Mouse (Mus musculus) lung, embryonic 14.5 days (tissue): ENCODE results near the gene Bmp3. TPM values are rescaled to one million over a fixed set of nuclear protein-coding genes. Genes with fewer than 3 reads are reported as not detected.

ENCODE experiments used
- ATAC-seq: fragments of 200-750 bp; cut with Nextera tagmentation; 2 replicates; pipeline ENCODE4 v1.8.0; 2017; ENCODE audit warnings: mild to moderate bottlenecking, moderate TSS enrichment, moderate library complexity; ENCODE audit not compliant: insufficient read depth
- DNase-seq: peaks from one replicate; pipeline ENCODE4 v3.0.0-alpha.2; 2015
- H3K27ac ChIP-seq: fragments of 300-500 bp; sonication (generic); 2 replicates; pipeline ENCODE4 v1.5.1; 2014; ENCODE audit warnings: low read depth, mild to moderate bottlenecking, moderate library complexity
- H3K27me3 ChIP-seq: fragments of 300-500 bp; sonication (generic); 2 replicates; pipeline ENCODE4 v1.6.1; 2014; ENCODE audit warnings: low read length, control low read depth; ENCODE audit not compliant: insufficient read depth
- H3K36me3 ChIP-seq: fragments of 300-500 bp; sonication (generic); 2 replicates; pipeline ENCODE4 v1.6.1; 2014; ENCODE audit warnings: control low read depth; ENCODE audit not compliant: insufficient read depth
- H3K4me1 ChIP-seq: fragments of 300-500 bp; sonication (generic); 2 replicates; pipeline ENCODE4 v1.6.1; 2014; ENCODE audit warnings: antibody characterized with exemption, control low read depth; ENCODE audit not compliant: insufficient read depth
- H3K4me2 ChIP-seq: fragments of 300-500 bp; sonication (generic); 2 replicates; pipeline ENCODE4 v1.6.1; 2014; ENCODE audit warnings: mild to moderate bottlenecking
- H3K4me3 ChIP-seq: fragments of 300-500 bp; sonication (generic); 2 replicates; pipeline ENCODE4 v1.5.1; 2014; ENCODE audit warnings: low read depth, low read length
- H3K9ac ChIP-seq: fragments of 300-500 bp; sonication (generic); 2 replicates; pipeline ENCODE4 v1.6.1; 2014
- H3K9me3 ChIP-seq: fragments of 300-500 bp; sonication (generic); 2 replicates; pipeline ENCODE4 v1.6.1; 2016; ENCODE audit warnings: low read depth, low read length, control low read depth
- CTCF ChIP-seq: IDR thresholded peaks from 2 replicates; pipeline ENCODE4 v1.5.1; 2016; ENCODE audit warnings: antibody characterized with exemption, low read depth
- WGBS: fragments of 180-500 bp; shearing (Covaris S2); extraction: QIAGEN DNeasy Blood & Tissue Kit; methylation state at CpG from one replicate; pipeline ENCODE4 v1.1.7; 2014; 5-methylcytosine and 5-hydroxymethylcytosine counted together
- polyA plus RNA-seq: library from polyadenylated mRNA; unstranded; fragments of >200 nt; fragmentation: Nextera tagmentation; extraction: Ambion mirVana; gene quantifications from 2 replicates; pipeline ENCODE4 v1.2.1, GENCODE M21; 2014

Gene Bmp3
- polyA plus RNA-seq, 1 experiment from 2014 or later, result 11.6 TPM

- ATAC-seq (peak; percentile 28; the same call in 1 of the 2 replicates), DNase-seq (peak; percentile 86)
- H3K9ac ChIP-seq, result no peak overlapping the region
- no peak overlapping the region for H3K4me3 ChIP-seq
- no peaks in the 10 kb centered on the region for H3K4me1 ChIP-seq
- WGBS, result 61% methylated on average over 4 of the region's 4 CpGs
- no peaks in the 10 kb centered on the region for H3K36me3 ChIP-seq
- no peaks in the 10 kb centered on the region for H3K9me3 ChIP-seq
- H3K27me3 ChIP-seq, result no peaks in the 10 kb centered on the region
- H3K27ac ChIP-seq, result no peak overlapping the region
- TF ChIP-seq CTCF, result peak; percentile 74
- H3K4me2 ChIP-seq, result no peak overlapping the region
Observed at GRCm38 (mm10) chr5:98902339-98902738, 48.1 kb downstream of the Bmp3 start.

DNA sequence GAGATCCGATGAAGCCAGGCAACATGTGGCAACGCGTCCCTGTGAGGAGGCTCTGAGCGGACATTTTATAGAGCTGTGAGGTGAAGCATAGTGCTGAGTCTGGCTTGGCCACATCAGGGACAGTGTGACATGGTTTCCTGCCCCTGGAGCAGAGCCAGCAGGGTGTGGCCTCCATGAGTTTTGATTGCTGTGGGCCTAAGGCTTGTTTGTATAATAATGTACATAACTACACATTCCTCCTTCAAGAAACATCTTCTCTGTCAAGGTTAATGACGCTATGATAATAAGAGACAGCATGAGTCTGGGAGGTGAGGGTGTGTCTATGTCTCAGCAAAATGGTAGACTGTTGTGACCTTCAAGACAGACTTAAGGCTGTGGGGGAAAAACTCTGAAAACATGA, 64.5 kb downstream of the Bmp3 start:
- ATAC-seq, result no peak
- Histone ChIP-seq H3K9ac (no peak overlapping the region), H3K27ac (no peak overlapping the region), H3K4me3 (no peak overlapping the region), H3K4me2 (no peak overlapping the region), H3K9me3 (no peaks in the 10 kb centered on the region), H3K36me3 (no peaks in the 10 kb centered on the region), H3K4me1 (no peaks in the 10 kb centered on the region), H3K27me3 (no peaks in the 10 kb centered on the region)
- no peak for TF ChIP-seq CTCF
- DNase-seq, result no peak
- WGBS, result 83% methylated on average over 5 of the region's 5 CpGs

- no peak for DNase-seq
- Histone ChIP-seq H3K4me2 (no peak overlapping the region), H3K9me3 (no peaks in the 10 kb centered on the region), H3K4me1 (no peaks in the 10 kb centered on the region), H3K9ac (no peak overlapping the region), H3K36me3 (no peaks in the 10 kb centered on the region), H3K27me3 (no peaks in the 10 kb centered on the region), H3K27ac (no peak overlapping the region), H3K4me3 (no peak overlapping the region)
- no peak for TF ChIP-seq CTCF
- no peak for ATAC-seq
- WGBS, result 76% methylated on average over 1 of the region's 1 CpGs
Observed at GRCm38 (mm10) chr5:98921608-98922007, 67.4 kb downstream of the Bmp3 start.

DNA sequence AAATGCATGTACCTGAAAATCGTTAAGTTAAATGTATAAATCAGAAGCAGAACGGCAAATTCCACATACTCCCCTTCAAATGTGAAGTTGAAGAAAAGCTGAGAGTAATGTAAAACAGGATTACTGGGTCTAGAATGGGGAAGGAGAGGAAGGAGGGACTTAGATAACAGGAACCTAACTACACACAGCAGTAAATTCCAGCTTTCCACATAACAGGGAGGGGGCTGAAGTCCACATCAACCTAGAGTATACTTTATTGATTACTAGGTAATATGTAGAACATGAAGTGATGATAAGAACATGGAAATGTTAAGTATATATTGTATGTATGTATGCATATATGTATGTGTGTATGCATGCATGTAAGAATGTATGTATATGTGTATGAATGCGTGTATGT, 68.7 kb downstream of the Bmp3 start:
- Histone ChIP-seq H3K4me3 (no peak overlapping the region), H3K4me1 (no peaks in the 10 kb centered on the region), H3K36me3 (no peaks in the 10 kb centered on the region), H3K27ac (no peak overlapping the region), H3K9me3 (no peaks in the 10 kb centered on the region), H3K4me2 (no peak overlapping the region), H3K27me3 (no peaks in the 10 kb centered on the region), H3K9ac (no peak overlapping the region)
- 88% methylated on average over 3 of the region's 3 CpGs for WGBS
- ATAC-seq, result no peak
- DNase-seq, result no peak
- no peak for TF ChIP-seq CTCF

Other genes starting within 250 kb of the Bmp3 start
- gene Prkg2, start 182.9 kb downstream of the Bmp3 start, polyA plus RNA-seq, result 2.0 and 2.8 TPM in 2 replicates